Mouse (Mus musculus) stomach, postnatal 0 days (tissue): ENCODE results near the gene Ugt1a5.

Source experiments
- CTCF ChIP-seq: IDR thresholded peaks from 2 replicates; pipeline ENCODE4 v1.5.1; 2016; ENCODE audit warnings: antibody characterized with exemption, low read depth, mild to moderate bottlenecking, moderate library complexity
- EP300 ChIP-seq: optimal IDR thresholded peaks from 2 replicates; pipeline ENCODE3; 2016; ENCODE audit warnings: antibody characterized with exemption

- TF ChIP-seq CTCF (no peak), EP300 (no peak)
Measured at GRCm38 (mm10) chr1:88192136-88192535, 26.3 kb downstream of the Ugt1a5 start.
